Mouse (Mus musculus) heart, adult 2 months (tissue): ENCODE data around the gene Sod1. TPM values are rescaled to one million over a fixed set of nuclear protein-coding genes. Genes with fewer than 3 reads are reported as not detected.
A peak's percentile ranks its signal among the peaks of the same experiment; 100 is the strongest.

ENCODE experiments used
- DNase-seq, 2 experiments: peaks; one replicate each; pipeline ENCODE4 v3.0.0; 2021
- H3K27ac ChIP-seq: fragments of 200-600 bp; 2 replicates; pipeline ENCODE4 v1.8.1; 2022
- H3K27me3 ChIP-seq: fragments of 200-500 bp; 2 replicates; pipeline ENCODE4 v1.6.1; 2012; ENCODE audit warnings: mild to moderate bottlenecking, low read length, inconsistent platforms, mixed read lengths; ENCODE audit not compliant: control insufficient read depth, insufficient read depth
- H3K36me3 ChIP-seq: fragments of 200-500 bp; 2 replicates; pipeline ENCODE4 v1.6.1; 2012; ENCODE audit warnings: low read length, inconsistent platforms; ENCODE audit not compliant: control insufficient read depth, insufficient read depth
- H3K4me1 ChIP-seq: fragments of 200-500 bp; 2 replicates; pipeline ENCODE4 v1.6.1; 2011; ENCODE audit warnings: low read length; ENCODE audit not compliant: control insufficient read depth, insufficient read depth
- H3K4me3 ChIP-seq: fragments of 200-600 bp; 2 replicates; pipeline ENCODE4 v1.8.1; 2022
- H3K79me2 ChIP-seq: fragments of 200-500 bp; replicated peaks from 2 replicates; pipeline ENCODE4 v1.6.1; 2012; ENCODE audit warnings: mild to moderate bottlenecking, inconsistent platforms, low read length, moderate library complexity, mixed read lengths; ENCODE audit not compliant: control insufficient read depth, insufficient read depth
- H3K9ac ChIP-seq: fragments of 200-500 bp; 2 replicates; pipeline ENCODE4 v1.6.1; 2012; ENCODE audit warnings: low read depth, mild to moderate bottlenecking, control low read depth, inconsistent platforms, low read length, mixed read lengths
- CTCF ChIP-seq: fragments of 200-600 bp; IDR thresholded peaks from 2 replicates; pipeline ENCODE4 v1.8.1; 2022; ENCODE audit warnings: antibody characterized with exemption, mild to moderate bottlenecking, moderate library complexity
- EP300 ChIP-seq: fragments of 200-500 bp; IDR thresholded peaks from 2 replicates; pipeline ENCODE4 v1.6.1; 2011; ENCODE audit warnings: low read depth, low read length, control low read depth; ENCODE audit not compliant: insufficient read depth
- POLR2A ChIP-seq: fragments of 200-500 bp; IDR thresholded peaks from 2 replicates; pipeline ENCODE4 v1.6.1; 2011; ENCODE audit warnings: mild to moderate bottlenecking, low read depth, low read length, control low read depth; ENCODE audit not compliant: insufficient read depth
- WGBS: fragments of 180-500 bp; shearing (Covaris S2); methylation state at CpG from one replicate; pipeline ENCODE4 v1.1.7; 2018; 5-methylcytosine and 5-hydroxymethylcytosine counted together
- intact Hi-C: fragments of 180-260 bp; cut with DNase I; formaldehyde crosslinking; loops from one replicate; pipeline ENCODE4 v1.15.1; 2025
- polyA plus RNA-seq: library from polyadenylated mRNA; depleted of rRNA; stranded (reverse); fragments of >200 nt; gene quantifications from 2 replicates; pipeline ENCODE4 v1.2.3, GENCODE M21; 2012
- total RNA-seq, 2 experiments: library from RNA; stranded (reverse); gene quantifications; 2 replicates each; pipeline ENCODE4 v1.2.3; 2021

Sod1 gene
- total and polyA plus RNA-seq, 3 experiments, result 422 to 572 (median 499) TPM

DNA sequence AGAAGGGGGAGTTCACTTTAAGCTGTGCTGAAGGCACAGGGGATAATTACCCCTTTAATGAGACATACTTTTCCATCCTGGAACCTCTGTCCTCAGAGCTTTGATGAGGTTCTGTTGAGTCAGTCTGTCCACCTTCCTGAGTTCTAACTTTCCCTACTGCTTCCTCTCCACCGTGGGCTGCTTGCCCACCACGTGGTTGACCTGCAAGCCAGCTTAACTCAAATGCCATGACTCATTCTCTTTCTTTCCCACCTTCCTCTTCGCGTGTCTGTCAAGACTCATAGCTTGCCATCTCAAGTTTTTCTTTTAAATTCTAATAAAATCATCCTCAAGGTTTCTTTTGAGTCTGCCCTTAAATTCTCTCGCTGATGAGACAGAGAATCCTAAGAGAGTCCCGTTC is 39.6 kb upstream of the Sod1 start:
- Histone ChIP-seq H3K27ac (no peak overlapping the region), H3K9ac (no peak overlapping the region), H3K36me3 (no peaks in the 10 kb centered on the region), H3K27me3 (no peaks in the 10 kb centered on the region), H3K4me1 (no peaks in the 10 kb centered on the region), H3K4me3 (no peak overlapping the region), H3K79me2 (no peaks in the 10 kb centered on the region)
- 69% methylated on average over 6 of the region's 6 CpGs for WGBS
- intact Hi-C loops, result no loop called here
- DNase-seq, result no peak
- TF ChIP-seq EP300 (no peak), CTCF (no peak), POLR2A (no peak)

GRCm38 (mm10) chr16:90181673-90182072 is 38.9 kb upstream of the Sod1 start:
- Histone ChIP-seq H3K27ac (no peak overlapping the region), H3K9ac (no peak overlapping the region), H3K79me2 (no peaks in the 10 kb centered on the region), H3K4me3 (no peak overlapping the region), H3K4me1 (no peaks in the 10 kb centered on the region), H3K27me3 (no peaks in the 10 kb centered on the region), H3K36me3 (no peaks in the 10 kb centered on the region)
- intact Hi-C loops, result no loop called here
- WGBS, result 72% methylated on average over 8 of the region's 8 CpGs
- DNase-seq, result peak in 1 of 2 experiments; percentile 18
- TF ChIP-seq POLR2A, result no peak
- no peak for TF ChIP-seq EP300
- TF ChIP-seq CTCF, result no peak

DNA sequence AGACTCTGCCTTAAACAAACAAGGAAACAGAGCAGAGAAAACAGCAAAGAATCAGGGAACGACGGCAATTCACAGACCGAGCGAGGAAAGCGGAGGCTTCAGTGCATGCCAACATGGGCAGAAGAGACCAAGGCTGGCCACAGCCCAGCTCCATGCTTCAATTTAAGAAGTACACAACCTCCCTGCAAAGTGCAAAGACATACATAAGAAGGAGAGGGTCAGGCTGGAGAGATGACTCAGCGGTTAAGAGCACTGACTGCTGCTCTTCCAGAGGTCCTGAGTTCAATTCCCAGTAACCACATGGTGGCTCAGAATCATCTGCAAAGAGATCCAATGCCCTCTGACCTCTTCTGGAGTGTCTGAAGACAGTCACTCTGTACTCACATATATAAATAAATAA is 36.4 kb upstream of the Sod1 start:
- H3K79me2 ChIP-seq, result no peaks in the 10 kb centered on the region
- TF ChIP-seq POLR2A (no peak), CTCF (no peak), EP300 (no peak)
- H3K27ac ChIP-seq, result no peak overlapping the region
- intact Hi-C loops, result no loop called here
- no peak overlapping the region for H3K9ac ChIP-seq
- no peaks in the 10 kb centered on the region for H3K27me3 ChIP-seq
- WGBS, result 87% methylated on average over 6 of the region's 6 CpGs
- no peak for DNase-seq
- H3K4me1 ChIP-seq, result no peaks in the 10 kb centered on the region
- H3K4me3 ChIP-seq, result no peak overlapping the region
- no peaks in the 10 kb centered on the region for H3K36me3 ChIP-seq

GRCm38 (mm10) chr16:90185928-90186588 is 34.5 kb upstream of the Sod1 start:
- peak; percentile 68 to 81 for DNase-seq
- intact Hi-C loops, result loop anchor here (1.0 kb wide), 2 partner anchors 342 to 412 kb away; no protein-coding TSS in a partner anchor
- H3K27me3 ChIP-seq, result no peaks in the 10 kb centered on the region
- no peaks in the 10 kb centered on the region for H3K79me2 ChIP-seq
- H3K4me3 ChIP-seq, result no peak overlapping the region
- no peaks in the 10 kb centered on the region for H3K4me1 ChIP-seq
- WGBS, result 48% methylated on average over 8 of the region's 8 CpGs
- TF ChIP-seq EP300 (0 out of 2 replicates have a peak, but pooled peaks have one; percentile 48), CTCF (peak; percentile 90), POLR2A (no peak)
- H3K27ac ChIP-seq, result no peak overlapping the region
- H3K9ac ChIP-seq, result no peak overlapping the region
- H3K36me3 ChIP-seq, result no peaks in the 10 kb centered on the region

GRCm38 (mm10) chr16:90187453-90187852 is 33.1 kb upstream of the Sod1 start:
- no peak overlapping the region for H3K4me3 ChIP-seq
- peak; percentile 37 to 39 for DNase-seq
- H3K36me3 ChIP-seq, result no peaks in the 10 kb centered on the region
- WGBS, result 19% methylated on average over 13 of the region's 13 CpGs
- TF ChIP-seq EP300 (0 out of 2 replicates have a peak, but pooled peaks have one; percentile 40), CTCF (peak; percentile 62), POLR2A (no peak)
- no peaks in the 10 kb centered on the region for H3K27me3 ChIP-seq
- intact Hi-C loops, result no loop called here
- no peak overlapping the region for H3K27ac ChIP-seq
- no peak overlapping the region for H3K9ac ChIP-seq
- no peaks in the 10 kb centered on the region for H3K4me1 ChIP-seq
- no peaks in the 10 kb centered on the region for H3K79me2 ChIP-seq

DNA sequence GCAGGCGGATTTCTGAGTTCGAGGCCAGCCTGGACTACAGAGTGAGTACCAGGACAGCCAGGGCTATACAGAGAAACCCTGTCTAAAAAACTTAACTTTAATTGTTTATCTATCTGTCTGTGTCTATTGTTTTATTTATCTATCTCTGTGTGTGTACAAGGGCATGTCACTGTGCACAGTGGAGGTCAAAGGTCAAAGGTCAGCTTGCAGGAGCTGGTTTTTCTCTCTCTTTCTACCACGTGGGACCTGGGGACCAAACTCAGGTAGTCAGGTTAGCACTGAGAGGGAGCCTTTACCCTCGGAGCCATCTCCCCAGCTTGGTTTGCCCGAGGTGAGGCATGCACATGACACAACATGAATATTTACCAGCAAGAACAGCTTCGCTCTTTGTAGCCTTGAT is 29.3 kb upstream of the Sod1 start:
- WGBS, result 82% methylated on average over 6 of the region's 6 CpGs
- H3K9ac ChIP-seq, result no peak overlapping the region
- DNase-seq, result no peak
- intact Hi-C loops, result no loop called here
- TF ChIP-seq CTCF (no peak), EP300 (no peak), POLR2A (no peak)
- no peak overlapping the region for H3K27ac ChIP-seq
- H3K79me2 ChIP-seq, result no peaks in the 10 kb centered on the region
- no peaks in the 10 kb centered on the region for H3K36me3 ChIP-seq
- no peak overlapping the region for H3K4me3 ChIP-seq
- H3K27me3 ChIP-seq, result no peaks in the 10 kb centered on the region
- no peaks in the 10 kb centered on the region for H3K4me1 ChIP-seq
